Mouse (Mus musculus): Measurements from ENCODE around the gene Kcnma1.

GRCm38 (mm10) chr14:23842025-23842424 is 172.3 kb downstream of the Kcnma1 start:
- TF ChIP-seq POLR2A (IDR thresholded peaks at IDR 0.05; ENCODE audit: low read depth, low read length): no peak
- no peak for TF ChIP-seq CTCF (conservative IDR thresholded peaks at IDR 0.05; ENCODE audit: insufficient read depth, insufficient read length, low read depth, low read length)
